ENCODE assay signal across 8 mouse cellular contexts in the genomic region with DNA sequence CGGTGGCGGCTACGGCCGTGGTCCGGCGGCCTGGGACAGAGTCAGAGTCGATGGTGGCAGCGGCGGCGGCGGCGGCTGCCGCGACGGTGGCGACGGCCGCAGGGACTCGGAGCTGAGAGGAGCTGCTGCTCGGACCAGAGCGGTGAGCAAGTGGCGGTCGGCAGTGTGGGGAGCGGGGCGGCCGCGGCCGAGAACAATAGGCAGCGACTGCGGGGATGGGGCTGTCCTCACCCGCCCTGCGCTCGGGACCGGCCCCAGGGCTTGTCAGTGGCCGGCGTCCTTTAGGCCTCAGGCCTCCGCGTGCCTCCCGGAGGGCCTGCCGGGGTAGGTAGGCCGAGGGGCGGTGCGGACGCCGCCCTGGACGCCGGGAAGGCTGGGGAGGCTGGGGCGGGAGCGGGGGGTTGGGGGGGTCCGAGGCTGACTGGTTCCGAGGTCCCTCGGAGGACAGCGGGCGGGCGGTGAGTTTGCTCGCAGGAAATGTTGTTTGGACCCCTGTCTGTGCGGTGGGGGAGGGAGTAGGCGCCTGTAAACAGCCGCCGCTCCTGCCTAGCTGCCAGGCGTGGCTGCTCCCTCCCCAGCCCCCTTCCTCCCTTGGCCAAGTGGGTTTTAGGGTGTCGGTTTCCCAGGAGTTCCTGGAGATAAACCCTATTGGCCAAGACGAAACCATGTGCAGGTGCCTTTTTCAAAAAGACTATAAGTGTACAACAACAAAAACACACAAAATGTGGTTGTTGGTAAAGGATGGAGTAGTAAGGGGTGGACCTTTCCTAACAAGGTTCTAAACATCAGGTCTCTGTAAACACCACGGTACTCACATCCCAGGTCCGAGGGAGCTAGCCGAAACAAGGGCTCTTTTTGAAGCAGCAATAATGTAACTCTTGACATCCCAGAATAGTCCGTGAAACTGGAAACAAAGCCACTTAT. TPM values are rescaled to one million over a fixed set of nuclear protein-coding genes. Genes with fewer than 3 reads are reported as not detected.
DNase-seq lines count a peak whose midpoint lies in the region; ATAC-seq and TF ChIP-seq lines count a peak whose summit lies in the region.

No protein-coding gene starts in this region.

- H3K36me3 ChIP-seq in CH12.LX (replicated peaks in 1 of 2; ENCODE audit: control insufficient read depth in 1 of 2, insufficient read depth in 1 of 2, low read length in 1 of 2): peaks cover 0 to 12% of the 10 kb centered on the region in 2 experiments
- no peaks in the 10 kb centered on the region for H3K36me3 ChIP-seq in heart, embryonic 12.5 days
- 0 out of 2 replicates have a peak, but pooled peaks cover 3% of the 10 kb centered on the region for H3K36me3 ChIP-seq in liver, postnatal 0 days (replicated peaks; ENCODE audit: insufficient read depth, low read length)
- H3K36me3 ChIP-seq in neural tube, embryonic 15.5 days: no peaks in the 10 kb centered on the region
- no peaks in the 10 kb centered on the region for H3K36me3 ChIP-seq in thymus, adult 2 months (ENCODE audit: control insufficient read depth, insufficient read depth, low read length)

- DNase-seq in CH12.LX (ENCODE audit: extremely low read depth): peak; percentile 27
- DNase-seq in kidney, postnatal 10 days: peak; percentile 75
- peak; percentile 76 for DNase-seq in liver, postnatal 0 days
- peak; percentile 62 for DNase-seq in thymus, adult 2 months

- H3K4me3 ChIP-seq in CH12.LX (replicated peaks in 1 of 3; ENCODE audit: low read depth in 2 of 3, low read length in 2 of 3, poor library complexity in 1 of 3): peak overlapping the region; percentile 59 to 98 (median 96)
- H3K4me3 ChIP-seq in bone marrow, adult 2 months (replicated peaks; ENCODE audit: control insufficient read depth, low read depth, low read length): peak overlapping the region; percentile 89
- peak overlapping the region; percentile 84 for H3K4me3 ChIP-seq in heart, embryonic 12.5 days
- H3K4me3 ChIP-seq in liver, postnatal 0 days (ENCODE audit: low read depth, low read length): peak overlapping the region; percentile 91
- H3K4me3 ChIP-seq in neural tube, embryonic 15.5 days (replicated peaks): peak overlapping the region; percentile 91
- peak overlapping the region; percentile 67 for H3K4me3 ChIP-seq in thymus, adult 2 months (ENCODE audit: control insufficient read depth, insufficient read depth, low read length)

- TF ChIP-seq EP300 in CH12.LX (IDR thresholded peaks at IDR 0.05; ENCODE audit: low read length): no peak
- TF ChIP-seq EP300 in liver, postnatal 0 days (IDR thresholded peaks at IDR 0.05; ENCODE audit: low read depth): no peak

- TF ChIP-seq RAD21 in CH12.LX (IDR thresholded peaks at IDR 0.05; ENCODE audit: low read depth, low read length): no peak

- WGBS in bone marrow, adult 2 months: under 1% methylated on average over 67 of the region's 67 CpGs
- under 1% methylated on average over 64 of the region's 67 CpGs for WGBS in heart, embryonic 12.5 days
- under 1% methylated on average over 62 of the region's 67 CpGs for WGBS in liver, postnatal 0 days (ENCODE audit: insufficient replicate concordance)
- 0% methylated on average over 60 of the region's 67 CpGs for WGBS in neural tube, embryonic 15.5 days
- 1% methylated on average over 66 of the region's 67 CpGs for WGBS in thymus, adult 2 months

- H3K4me1 ChIP-seq in CH12.LX (ENCODE audit: control insufficient read depth in 1 of 2, insufficient read depth in 2 of 2): peaks cover 0 to 19% of the 10 kb centered on the region in 2 experiments; a peak in 2 of 4 replicates
- H3K4me1 ChIP-seq in bone marrow, adult 2 months (ENCODE audit: control insufficient read depth, insufficient read depth, low read length): no peaks in the 10 kb centered on the region
- H3K4me1 ChIP-seq in heart, embryonic 12.5 days (replicated peaks): peaks cover 18% of the 10 kb centered on the region
- H3K4me1 ChIP-seq in liver, postnatal 0 days (ENCODE audit: insufficient read depth): peaks cover 15% of the 10 kb centered on the region
- H3K4me1 ChIP-seq in neural tube, embryonic 15.5 days: peaks cover 15% of the 10 kb centered on the region
- H3K4me1 ChIP-seq in thymus, adult 2 months (replicated peaks; ENCODE audit: control insufficient read depth, insufficient read depth, low read length): no peaks in the 10 kb centered on the region

- H3K4me2 ChIP-seq in CH12.LX (ENCODE audit: insufficient read depth, low read depth, poor library complexity, severe bottlenecking): peak overlapping the region; percentile 87
- H3K4me2 ChIP-seq in heart, embryonic 12.5 days: peak overlapping the region; percentile 73
- H3K4me2 ChIP-seq in liver, postnatal 0 days (ENCODE audit: low read depth, low read length): peak overlapping the region; percentile 83
- peak overlapping the region; percentile 74 for H3K4me2 ChIP-seq in neural tube, embryonic 15.5 days

- TF ChIP-seq POLR2A in CH12.LX (IDR thresholded peaks at IDR 0.05; ENCODE audit: low read depth, low read length): no peak
- TF ChIP-seq POLR2A in bone marrow, adult 2 months (IDR thresholded peaks at IDR 0.05; ENCODE audit: borderline replicate concordance, control insufficient read depth, low read depth, low read length): no peak
- TF ChIP-seq POLR2A in thymus, adult 2 months (IDR thresholded peaks at IDR 0.05; ENCODE audit: control insufficient read depth, extremely low read depth, insufficient read depth, low read length, poor library complexity): no peak

- peaks cover 9% of the 10 kb centered on the region for H3K27me3 ChIP-seq in CH12.LX (replicated peaks)
- no peaks in the 10 kb centered on the region for H3K27me3 ChIP-seq in heart, embryonic 12.5 days (replicated peaks)
- no peaks in the 10 kb centered on the region for H3K27me3 ChIP-seq in liver, postnatal 0 days (ENCODE audit: insufficient read depth, low read length)
- no peaks in the 10 kb centered on the region for H3K27me3 ChIP-seq in neural tube, embryonic 15.5 days (replicated peaks)
- H3K27me3 ChIP-seq in thymus, adult 2 months (ENCODE audit: control insufficient read depth, insufficient read depth, low read length): no peaks in the 10 kb centered on the region

- no peaks in the 10 kb centered on the region for H3K9me3 ChIP-seq in CH12.LX (replicated peaks; ENCODE audit: low read length)
- no peaks in the 10 kb centered on the region for H3K9me3 ChIP-seq in heart, embryonic 12.5 days (replicated peaks)
- no peaks in the 10 kb centered on the region for H3K9me3 ChIP-seq in liver, postnatal 0 days (ENCODE audit: low read length)
- no peaks in the 10 kb centered on the region for H3K9me3 ChIP-seq in neural tube, embryonic 15.5 days (replicated peaks)

- H3K79me2 ChIP-seq in CH12.LX (replicated peaks; ENCODE audit: control insufficient read depth, extremely low read depth, insufficient read depth, poor library complexity, severe bottlenecking): peaks cover 38% of the 10 kb centered on the region

- ATAC-seq in erythroid progenitor cell, adult 5-6 weeks (replicated peaks; ENCODE audit: low FRiP score, poor library complexity, severe bottlenecking): peak; percentile 52
- peak; percentile 77 for ATAC-seq in heart, embryonic 12.5 days (ENCODE audit: insufficient number of reproducible peaks, low FRiP score)
- peak; percentile 67 for ATAC-seq in liver, postnatal 0 days
- peak; percentile 77 for ATAC-seq in neural tube, embryonic 15.5 days (ENCODE audit: low FRiP score)

- no peak for TF ChIP-seq CTCF in CH12.LX (conservative IDR thresholded peaks at IDR 0.05 in 1 of 2, IDR thresholded peaks at IDR 0.05 in 1 of 2; ENCODE audit: low read depth in 2 of 2, low read length in 2 of 2)
- no peak for TF ChIP-seq CTCF in bone marrow, adult 2 months (IDR thresholded peaks at IDR 0.05; ENCODE audit: control insufficient read depth, insufficient read depth, low read length)
- TF ChIP-seq CTCF in liver, postnatal 0 days (IDR thresholded peaks at IDR 0.05; ENCODE audit: low read depth): no peak
- TF ChIP-seq CTCF in thymus, adult 2 months (IDR thresholded peaks at IDR 0.05; ENCODE audit: borderline replicate concordance, control insufficient read depth, extremely low read depth, insufficient read depth, low read length, poor library complexity): no peak

- in situ Hi-C loops in CH12.LX (cut with MboI; ENCODE audit: low pct_ligation_motif_present, low pct_unique_long_range_greater_than_20kb, low sequenced_read_pairs): no loop called here

- peak overlapping the region; percentile 55 for H3K27ac ChIP-seq in CH12.LX (ENCODE audit: insufficient read depth, low read depth)
- peak overlapping the region; percentile 96 for H3K27ac ChIP-seq in bone marrow, adult 2 months (ENCODE audit: control insufficient read depth, insufficient read depth, low read depth, low read length, poor library complexity)
- H3K27ac ChIP-seq in heart, embryonic 12.5 days (ENCODE audit: poor library complexity, severe bottlenecking): peak overlapping the region; percentile 90
- H3K27ac ChIP-seq in liver, postnatal 0 days (ENCODE audit: low read depth): peak overlapping the region; percentile 98
- peak overlapping the region; percentile 90 for H3K27ac ChIP-seq in neural tube, embryonic 15.5 days (replicated peaks)
- H3K27ac ChIP-seq in thymus, adult 2 months (ENCODE audit: control insufficient read depth, insufficient read depth, low read length): peak overlapping the region; percentile 34; the same call in 1 of the 2 replicates

- H3K9ac ChIP-seq in CH12.LX (ENCODE audit: insufficient read depth, low read depth): peak overlapping the region; percentile 85
- H3K9ac ChIP-seq in heart, embryonic 12.5 days: peak overlapping the region; percentile 95
- H3K9ac ChIP-seq in liver, postnatal 0 days (replicated peaks): peak overlapping the region; percentile 99
- peak overlapping the region; percentile 96 for H3K9ac ChIP-seq in neural tube, embryonic 15.5 days (replicated peaks)

- dilution Hi-C loops in CH12.LX (cut with MboI; ENCODE audit: extremely low pct_ligation_motif_present, extremely low pct_unique_long_range_greater_than_20kb, low sequenced_read_pairs): no loop called here

TF ChIP-seq in CH12.LX, 34 proteins besides CTCF, POLR2A, EP300 and RAD21 (continues in another document):
- TF ChIP-seq HCFC1 (IDR thresholded peaks at IDR 0.05; ENCODE audit: low read depth, low read length): no peak
- no peak for TF ChIP-seq UBTF (IDR thresholded peaks at IDR 0.05; ENCODE audit: low read depth, low read length)
- no peak for TF ChIP-seq KAT2A (IDR thresholded peaks at IDR 0.05; ENCODE audit: insufficient replicate concordance, low read length)

RNA-seq across cellular contexts. Expression of gene Rc3h1, which starts 0.6 kb away (rescaled TPM):
- total RNA-seq in CH12.LX (2012; rRNA removed) (22.5 and 25.3 TPM in 2 replicates), CH12.LX (2014; rRNA removed) (19.7 and 21.7 TPM in 2 replicates)
- polyA plus RNA-seq in CH12.LX (2012; ENCODE audit: insufficient read length, low read depth): 11.7 and 17.8 TPM in 2 replicates
- polyA plus RNA-seq in bone marrow, adult 2 months (2011; ENCODE audit: insufficient read depth, insufficient read length, low replicate concordance, missing spikeins): 8.8 and 9.1 TPM in 2 replicates
- total RNA-seq in erythroid progenitor cell, adult 5-6 weeks (2015; ENCODE audit: low replicate concordance): 38.6 and 40.7 TPM in 2 replicates
- total RNA-seq in erythroid progenitor cell, adult 5-6 weeks (2017; ENCODE audit: low replicate concordance): 30.3 and 48.9 TPM in 2 replicates
- 7.9 and 9.6 TPM in 2 replicates for polyA plus RNA-seq in heart, embryonic 12.5 days (2016; fragmentation: Nextera tagmentation; extraction: Ambion mirVana)
- 2.5 and 2.6 TPM in 2 replicates for polyA plus RNA-seq in liver, postnatal 0 days (2015; fragmentation: Nextera tagmentation; extraction: Ambion mirVana)
- 6.1 and 7.3 TPM in 2 replicates for polyA plus RNA-seq in neural tube, embryonic 15.5 days (2015; fragmentation: Nextera tagmentation; extraction: Ambion mirVana)
- 36.6 and 41.2 TPM in 2 replicates for polyA plus RNA-seq in thymus, adult 2 months (2012; rRNA removed)

Comparison
In these comparisons a context has a peak if more than half of its experiments do, and no peak if none do; other contexts are left out.
1. Peak in every context shown above with its lines: DNase-seq, ATAC-seq, H3K4me3 ChIP-seq and H3K27ac ChIP-seq.
2. H3K27ac ChIP-seq: peak in every context shown above with its lines; median percentile 98 in liver, postnatal 0 days; 96 in bone marrow, adult 2 months; 90 in heart, embryonic 12.5 days; 90 in neural tube, embryonic 15.5 days; 55 in CH12.LX; 34 in thymus, adult 2 months.